Mouse (Mus musculus) spleen, adult 10 weeks (tissue): ENCODE measurements around the gene Ppbp. TPM values are rescaled to one million over a fixed set of nuclear protein-coding genes. Genes with fewer than 3 reads are reported as not detected.

Experiments
- polyA plus RNA-seq: library from polyadenylated mRNA; stranded (reverse); fragments of 350-450 nt; fragmentation: Illumina TruSeq; extraction: RNeasy Lipid Tissue Mini Kit (QIAGEN cat#74804); gene quantifications from one replicate; pipeline ENCODE4 v1.2.3, GENCODE M21; 2015; ENCODE audit warnings: low replicate concordance; ENCODE audit not compliant: insufficient read depth

Ppbp gene
- 117 TPM for polyA plus RNA-seq

GRCm38 (mm10) chr5:90768218-90768617 lies at the start of gene Ppbp:
Gene Ppbp (plus strand): TSS chr5:90768518.

GRCm38 (mm10) chr5:90759077-90760065 lies 8.9 kb upstream of the Ppbp start, which contains the start of gene Cxcl5:
Gene Cxcl5 (plus strand): TSS chr5:90759360.

GRCm38 (mm10) chr5:90771880-90772653 lies 3.7 kb downstream of the Ppbp start, which contains the start of gene Pf4:
Gene Pf4 (plus strand): TSS chr5:90772435.

GRCm38 (mm10) chr5:90785659-90786588 lies 17.6 kb downstream of the Ppbp start, which contains the start of gene Cxcl3:
Gene Cxcl3 (plus strand): TSS chr5:90786103.

GRCm38 (mm10) chr5:90794195-90794625 lies 25.9 kb downstream of the Ppbp start, which contains the start of gene Cxcl15:
Gene Cxcl15 (plus strand): TSS chr5:90794534.

Other genes with a start within 250 kb of the Ppbp start
- gene Afm, start 249.6 kb upstream of the Ppbp start, polyA plus RNA-seq = not detected
- gene 5830473C10Rik, start 207.4 kb upstream of the Ppbp start, polyA plus RNA-seq = not detected
- 6.1 TPM for gene Rassf6, start 127.9 kb upstream of the Ppbp start, polyA plus RNA-seq
- 1.7 TPM for gene Cxcl5, start 9.2 kb upstream of the Ppbp start, polyA plus RNA-seq
- gene Pf4, start 3.9 kb downstream of the Ppbp start, polyA plus RNA-seq = 62.9 TPM
- gene Cxcl3, start 17.6 kb downstream of the Ppbp start, polyA plus RNA-seq = not detected
- gene Cxcl15, start 26.0 kb downstream of the Ppbp start, polyA plus RNA-seq = not detected
- gene Cxcl1, start 122.7 kb downstream of the Ppbp start, polyA plus RNA-seq = 1.3 TPM
- 0.22 TPM for gene Cxcl2, start 135.4 kb downstream of the Ppbp start, polyA plus RNA-seq
- gene Mthfd2l, start 162.6 kb downstream of the Ppbp start, polyA plus RNA-seq = 15.7 TPM